Mouse (Mus musculus) brown adipose tissue, adult 24 weeks (tissue): ENCODE data around the gene Ptcd1. TPM values are rescaled to one million over a fixed set of nuclear protein-coding genes. Genes with fewer than 3 reads are reported as not detected.
"Not testable (repeated sequence)": the region's sequence is repeated elsewhere in the genome, so short reads cannot be mapped to it uniquely, and the experiment has no call there.

Experiments used
- H3K27ac ChIP-seq: fragments of 200-500 bp; replicated peaks from 2 replicates; pipeline ENCODE4 v1.5.1; 2012; ENCODE audit warnings: low read depth, mild to moderate bottlenecking, low read length
- H3K4me1 ChIP-seq: fragments of 200-500 bp; 2 replicates; pipeline ENCODE4 v1.6.1; 2012; ENCODE audit warnings: low read length, mixed read lengths; ENCODE audit not compliant: control insufficient read depth, insufficient read depth, insufficient read length
- H3K4me3 ChIP-seq: fragments of 200-500 bp; 2 replicates; pipeline ENCODE4 v1.5.1; 2012; ENCODE audit warnings: low read depth, mild to moderate bottlenecking, low read length, moderate library complexity; ENCODE audit not compliant: insufficient read depth
- polyA plus RNA-seq: library from polyadenylated mRNA; stranded (reverse); fragments of >200 nt; gene quantifications from 2 replicates; pipeline ENCODE4 v1.2.4, GENCODE M21; 2012; ENCODE audit not compliant: missing spikeins, insufficient read depth, insufficient read length

Gene Ptcd1
- polyA plus RNA-seq, 1 experiment: 17.8 TPM

GRCm38 (mm10) chr5:145133275-145133674 is 33.6 kb downstream of the Ptcd1 start:
- not testable (repeated sequence) for H3K27ac ChIP-seq, H3K4me1 ChIP-seq, H3K4me3 ChIP-seq

GRCm38 (mm10) chr5:145130995-145131394 is 35.9 kb downstream of the Ptcd1 start:
- H3K4me3 ChIP-seq: no peak overlapping the region
- H3K4me1 ChIP-seq: no peaks in the 10 kb centered on the region
- H3K27ac ChIP-seq: no peak overlapping the region

GRCm38 (mm10) chr5:145130191-145130590 is 36.7 kb downstream of the Ptcd1 start:
- H3K4me3 ChIP-seq: no peak overlapping the region
- H3K27ac ChIP-seq: no peak overlapping the region
- no peaks in the 10 kb centered on the region for H3K4me1 ChIP-seq

- H3K4me1 ChIP-seq, H3K4me3 ChIP-seq, H3K27ac ChIP-seq: not testable (repeated sequence)
Observed at GRCm38 (mm10) chr5:145129773-145130172, 37.1 kb downstream of the Ptcd1 start.

GRCm38 (mm10) chr5:145129124-145129523 is 37.8 kb downstream of the Ptcd1 start:
- no peaks in the 10 kb centered on the region; the same call in 1 of the 2 replicates for H3K4me1 ChIP-seq
- H3K4me3 ChIP-seq: no peak overlapping the region
- no peak overlapping the region for H3K27ac ChIP-seq

GRCm38 (mm10) chr5:145126580-145126979 is 40.3 kb downstream of the Ptcd1 start:
- no peak overlapping the region for H3K4me3 ChIP-seq
- H3K27ac ChIP-seq: no peak overlapping the region

GRCm38 (mm10) chr5:145123396-145123795 is 43.5 kb downstream of the Ptcd1 start:
- Histone ChIP-seq H3K4me3 (no peak overlapping the region), H3K4me1 (peaks cover 12% of the 10 kb centered on the region), H3K27ac (no peak overlapping the region)

More at GRCm38 (mm10) chr5:145126580-145126979, 40.3 kb downstream of the Ptcd1 start:
- no peaks in the 10 kb centered on the region; the same call in 1 of the 2 replicates for H3K4me1 ChIP-seq

- Histone ChIP-seq H3K4me3 (no peak overlapping the region), H3K4me1 (peaks cover 21% of the 10 kb centered on the region), H3K27ac (no peak overlapping the region)
Observed at GRCm38 (mm10) chr5:145120921-145121320, 46.0 kb downstream of the Ptcd1 start.

- Histone ChIP-seq H3K27ac (no peak overlapping the region), H3K4me3 (no peak overlapping the region), H3K4me1 (peaks cover 22% of the 10 kb centered on the region)
Observed at GRCm38 (mm10) chr5:145119385-145119784, 47.5 kb downstream of the Ptcd1 start.

GRCm38 (mm10) chr5:145118461-145118860 is 48.4 kb downstream of the Ptcd1 start:
- Histone ChIP-seq H3K4me1 (peaks cover 22% of the 10 kb centered on the region), H3K27ac (0 out of 2 replicates have a peak overlapping the region, but pooled peaks have one; percentile 29)

GRCm38 (mm10) chr5:145118005-145118404 is 48.9 kb downstream of the Ptcd1 start:
- H3K4me3 ChIP-seq: no peak overlapping the region
- H3K4me1 ChIP-seq: peaks cover 22% of the 10 kb centered on the region
- no peak overlapping the region for H3K27ac ChIP-seq

More at GRCm38 (mm10) chr5:145118461-145118860, 48.4 kb downstream of the Ptcd1 start:
- H3K4me3 ChIP-seq: no peak overlapping the region

- Histone ChIP-seq H3K27ac (peak overlapping the region; percentile 77), H3K4me1 (peaks cover 22% of the 10 kb centered on the region), H3K4me3 (peak overlapping the region; percentile 32)
Observed at GRCm38 (mm10) chr5:145116916-145117315, 50.0 kb downstream of the Ptcd1 start.

- peak overlapping the region; percentile 85 for H3K27ac ChIP-seq
- peaks cover 21% of the 10 kb centered on the region for H3K4me1 ChIP-seq
- H3K4me3 ChIP-seq: peak overlapping the region; percentile 35
Observed at GRCm38 (mm10) chr5:145116316-145116715, 50.6 kb downstream of the Ptcd1 start.

- H3K4me1 ChIP-seq: peaks cover 15% of the 10 kb centered on the region
- H3K4me3 ChIP-seq: peak overlapping the region; percentile 35
- H3K27ac ChIP-seq: peak overlapping the region; percentile 85
Observed at GRCm38 (mm10) chr5:145115736-145116135, 51.2 kb downstream of the Ptcd1 start.

- Histone ChIP-seq H3K4me1 (peaks cover 11% of the 10 kb centered on the region), H3K4me3 (peak overlapping the region; percentile 88), H3K27ac (peak overlapping the region; percentile 92)
Observed at GRCm38 (mm10) chr5:145114606-145115473, 52.1 kb downstream of the Ptcd1 start.
